Mouse (Mus musculus): ENCODE measurements at regions not wholly inside any gene's neighbourhood (a gene's known extent, or its start where the extent isn't known, plus 50 kb on each side); places are given as distances from the start of the nearest gene placed in this dataset.

- Histone ChIP-seq H3K9me3 (replicated peaks; ENCODE audit: insufficient read depth, low read length) (no peaks in the 10 kb centered on the region), H3K36me3 (ENCODE audit: control insufficient read depth in 1 of 2, insufficient read depth in 2 of 2, low read length in 2 of 2) (peaks cover 0 to 6% of the 10 kb centered on the region in 2 experiments; a peak in 2 of 4 replicates), H3K4me3 (ENCODE audit: control insufficient read depth in 1 of 2, insufficient read depth in 1 of 2, low read depth in 2 of 2, low read length in 2 of 2) (peak overlapping the region; percentile 9 to 38; a peak in 3 of 4 replicates), H3K4me1 (ENCODE audit: control insufficient read depth in 1 of 2, insufficient read depth in 2 of 2, low read length in 2 of 2) (peaks cover 3% of the 10 kb centered on the region in 2 experiments; a peak in 2 of 4 replicates), H3K79me2 (ENCODE audit: control insufficient read depth, insufficient read depth, low read length, poor library complexity) (no peaks in the 10 kb centered on the region), H3K27ac (ENCODE audit: control insufficient read depth, low read depth, low read length) (peak overlapping the region; percentile 34; the same call in 1 of the 2 replicates), H3K9ac (ENCODE audit: control insufficient read depth, low read depth, low read length, poor library complexity, severe bottlenecking) (no peak overlapping the region; the same call in 1 of the 2 replicates), H3K27me3 (ENCODE audit: control insufficient read depth in 1 of 2, insufficient read depth in 2 of 2, low read length in 2 of 2) (no peaks in the 10 kb centered on the region)
- peak; percentile 67 for DNase-seq (ENCODE audit: low read depth, low spot score)
- TF ChIP-seq MYC (IDR thresholded peaks at IDR 0.05; ENCODE audit: low read depth, low read length) (no peak), TCF12 (IDR thresholded peaks at IDR 0.05; ENCODE audit: low read depth, low read length) (peak; percentile 44; the same call in 1 of the 2 replicates), JUND (IDR thresholded peaks at IDR 0.05; ENCODE audit: low read depth, low read length) (no peak), TBP (IDR thresholded peaks at IDR 0.05; ENCODE audit: low read depth, low read length) (no peak), CHD1 (IDR thresholded peaks at IDR 0.05; ENCODE audit: low read depth, low read length) (no peak), TAL1 (IDR thresholded peaks at IDR 0.05; ENCODE audit: low read length) (no peak), RAD21 (IDR thresholded peaks at IDR 0.05; ENCODE audit: low read depth, low read length) (no peak), ZMIZ1 (IDR thresholded peaks at IDR 0.05; ENCODE audit: low read depth, low read length) (no peak), GABPA (IDR thresholded peaks at IDR 0.05; ENCODE audit: low read depth, low read length) (no peak), MAX (IDR thresholded peaks at IDR 0.05; ENCODE audit: low read length) (no peak), POLR2AphosphoS2 (IDR thresholded peaks at IDR 0.05; ENCODE audit: low read length) (no peak), ZNF384 (IDR thresholded peaks at IDR 0.05; ENCODE audit: low read depth, low read length) (no peak), POLR2AphosphoS5 (IDR thresholded peaks at IDR 0.05; ENCODE audit: borderline replicate concordance, low read depth, low read length) (no peak), BHLHE40 (IDR thresholded peaks at IDR 0.05; ENCODE audit: borderline replicate concordance, low read depth, low read length) (no peak), HCFC1 (IDR thresholded peaks at IDR 0.05; ENCODE audit: low read depth, low read length) (no peak), UBTF (IDR thresholded peaks at IDR 0.05; ENCODE audit: borderline replicate concordance, insufficient read depth, low read depth, low read length) (no peak), ETS1 (IDR thresholded peaks at IDR 0.05; ENCODE audit: low read depth, low read length) (peak; percentile 73), MXI1 (IDR thresholded peaks at IDR 0.05; ENCODE audit: low read depth, low read length) (no peak), GATA1 (IDR thresholded peaks at IDR 0.05; ENCODE audit: low read depth, low read length) (no peak), ZKSCAN1 (IDR thresholded peaks at IDR 0.05; ENCODE audit: low read depth, low read length) (no peak), CHD2 (IDR thresholded peaks at IDR 0.05; ENCODE audit: low read length) (no peak), KAT2A (conservative IDR thresholded peaks at IDR 0.05; ENCODE audit: low read depth, low read length) (no peak), CTCF (IDR thresholded peaks at IDR 0.05 in 2 of 3, conservative IDR thresholded peaks at IDR 0.05 in 1 of 3; ENCODE audit: control insufficient read depth in 1 of 3, insufficient read depth in 1 of 3, low read depth in 2 of 3, low read length in 3 of 3, poor library complexity in 1 of 3, severe bottlenecking in 1 of 3) (no peak), NRF1 (IDR thresholded peaks at IDR 0.05; ENCODE audit: insufficient read depth, low read depth, low read length, poor library complexity, severe bottlenecking) (no peak), MAFK (IDR thresholded peaks at IDR 0.05; ENCODE audit: borderline replicate concordance, low read depth, low read length) (no peak), EP300 (IDR thresholded peaks at IDR 0.05; ENCODE audit: low read depth in 1 of 2, low read length in 2 of 2) (peak in 1 of 2 experiments; percentile 51; a peak in 1 of 4 replicates), RCOR1 (IDR thresholded peaks at IDR 0.05; ENCODE audit: low read depth, low read length) (no peak)
Observed at GRCm38 (mm10) chr1:183510759-183511158, 92.7 kb downstream of the Hhipl2 start.

All from MEL (cell line).